Mouse (Mus musculus) adrenal gland, postnatal 36 days (tissue): ENCODE data around the gene Top2a. TPM values are rescaled to one million over a fixed set of nuclear protein-coding genes. Genes with fewer than 3 reads are reported as not detected.

ENCODE experiments used
- DNase-seq, 2 experiments: peaks; one replicate each; pipeline ENCODE4 v3.0.0; 2021; ENCODE audit warnings: mixed read lengths in 1 of 2
- total RNA-seq, 2 experiments: library from RNA; stranded (reverse); gene quantifications; 2 replicates each; pipeline ENCODE4 v1.2.3; 2021

Gene Top2a
- total RNA-seq, 2 experiments from 2014 or later, result 15.4 to 20.5 TPM

DNA sequence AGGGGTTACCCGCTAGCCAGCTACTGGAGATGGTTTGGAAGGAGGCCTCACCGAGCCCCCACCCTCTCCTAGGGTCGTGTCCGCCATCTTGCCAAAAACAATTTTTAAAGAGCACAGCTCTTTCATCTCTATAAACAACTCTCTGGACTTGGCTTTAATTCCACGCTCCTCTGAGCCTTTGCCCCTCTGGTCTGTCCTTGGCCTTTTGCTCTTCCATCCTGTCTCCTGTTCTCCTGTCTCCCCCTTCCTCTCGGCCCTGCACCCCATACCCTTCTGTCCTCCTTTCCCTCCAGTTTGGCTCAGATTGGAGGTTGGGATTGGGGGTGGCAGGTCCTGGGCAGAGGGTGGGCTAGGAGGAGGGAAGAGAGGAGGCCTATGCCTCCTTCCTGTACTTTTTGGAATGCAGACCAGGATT lies 59.8 kb downstream of the Top2a start:
- no peak for DNase-seq

- peak; percentile 85 to 93 for DNase-seq
Observed at GRCm38 (mm10) chr11:98963191-98964021, 60.6 kb downstream of the Top2a start.

DNA sequence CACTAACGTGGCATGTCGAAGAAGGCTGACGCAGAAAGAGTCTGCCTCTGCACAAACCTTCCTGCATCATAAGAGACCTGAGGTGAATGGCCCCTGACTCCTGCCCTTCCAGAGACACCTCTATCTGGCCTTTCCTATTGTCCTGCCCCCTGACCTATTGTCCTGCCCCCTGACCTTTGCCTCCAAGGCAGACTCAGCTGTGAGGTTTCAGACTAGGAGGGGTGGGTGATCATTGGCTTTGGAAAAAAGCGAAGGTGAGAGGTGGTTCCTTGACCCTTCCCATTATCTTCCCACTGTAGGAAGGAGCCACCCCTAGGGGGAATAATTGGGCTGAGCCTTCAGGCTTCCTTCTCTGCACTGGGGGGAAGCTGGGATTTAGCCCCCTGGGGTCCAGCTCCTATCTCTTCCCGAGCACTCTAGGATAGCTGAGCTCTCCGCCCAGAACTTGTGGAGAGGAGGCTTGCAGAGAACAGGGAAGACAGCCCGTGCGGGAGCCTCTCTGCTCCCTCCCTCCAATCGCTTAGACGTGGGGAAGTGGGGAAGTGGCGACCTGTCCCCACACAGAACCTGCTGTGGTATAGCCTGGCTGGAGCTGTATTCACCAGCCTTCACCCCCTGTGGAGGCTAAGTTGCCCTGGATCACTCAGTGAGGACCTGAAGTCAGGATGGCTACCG lies 61.4 kb downstream of the Top2a start:
- no peak for DNase-seq

DNA sequence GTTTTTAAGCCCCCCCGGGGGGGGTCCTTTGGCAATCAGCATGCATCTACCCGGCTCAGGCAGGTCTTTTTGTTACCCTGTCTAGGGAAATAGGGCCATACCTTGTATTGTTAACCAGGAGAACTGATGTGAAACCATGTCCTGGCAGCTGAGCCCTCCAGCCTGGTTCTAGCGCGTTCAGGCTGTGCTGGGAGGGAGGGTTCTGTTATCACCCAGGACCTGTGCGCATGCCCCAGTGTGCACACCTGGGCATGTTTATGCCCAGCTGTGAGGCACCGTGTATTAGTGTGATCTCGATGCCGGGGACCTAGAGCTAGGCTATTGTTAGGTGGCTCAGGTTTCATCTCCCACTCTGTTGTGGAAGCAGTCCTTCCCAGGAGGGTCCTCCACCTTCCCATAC lies 62.2 kb downstream of the Top2a start:
- no peak for DNase-seq

DNA sequence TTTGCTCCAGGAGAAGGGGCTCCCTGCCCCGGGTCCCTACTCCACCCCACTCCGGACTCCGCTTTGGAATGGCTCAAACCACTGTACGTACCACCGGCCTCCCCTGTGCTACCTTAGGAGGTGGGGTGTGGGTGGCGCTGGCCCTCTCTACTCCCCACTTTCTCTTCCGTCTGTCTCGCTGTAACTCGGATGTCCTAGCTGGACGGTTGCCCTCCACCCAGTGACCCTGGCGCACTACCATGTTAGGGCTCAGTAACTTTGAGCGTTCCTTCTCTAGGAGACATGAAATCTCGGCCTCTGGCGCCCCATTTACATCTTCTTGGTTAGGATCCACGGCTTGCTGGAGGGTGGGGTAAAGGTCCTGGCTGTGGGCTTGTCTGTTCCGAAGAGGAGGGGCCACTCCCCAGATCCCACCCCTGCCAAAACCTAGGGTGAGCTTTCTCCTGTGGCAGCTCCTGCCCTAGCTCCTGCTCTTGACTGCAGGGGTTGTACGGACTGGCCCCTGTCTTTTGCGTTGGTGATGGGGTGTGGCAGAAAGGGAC lies 62.9 kb downstream of the Top2a start:
- DNase-seq, result peak; percentile 59 to 77

- peak; percentile 86 to 92 for DNase-seq
Observed at GRCm38 (mm10) chr11:98960313-98960906, 63.6 kb downstream of the Top2a start.

GRCm38 (mm10) chr11:98959437-98960312 lies 64.3 kb downstream of the Top2a start:
- peak; percentile 92 for DNase-seq

- no peak for DNase-seq
Observed at GRCm38 (mm10) chr11:98956340-98956739, 67.6 kb downstream of the Top2a start.

GRCm38 (mm10) chr11:98955707-98956235 lies 68.2 kb downstream of the Top2a start:
- DNase-seq, result peak; percentile 29 to 75

DNA sequence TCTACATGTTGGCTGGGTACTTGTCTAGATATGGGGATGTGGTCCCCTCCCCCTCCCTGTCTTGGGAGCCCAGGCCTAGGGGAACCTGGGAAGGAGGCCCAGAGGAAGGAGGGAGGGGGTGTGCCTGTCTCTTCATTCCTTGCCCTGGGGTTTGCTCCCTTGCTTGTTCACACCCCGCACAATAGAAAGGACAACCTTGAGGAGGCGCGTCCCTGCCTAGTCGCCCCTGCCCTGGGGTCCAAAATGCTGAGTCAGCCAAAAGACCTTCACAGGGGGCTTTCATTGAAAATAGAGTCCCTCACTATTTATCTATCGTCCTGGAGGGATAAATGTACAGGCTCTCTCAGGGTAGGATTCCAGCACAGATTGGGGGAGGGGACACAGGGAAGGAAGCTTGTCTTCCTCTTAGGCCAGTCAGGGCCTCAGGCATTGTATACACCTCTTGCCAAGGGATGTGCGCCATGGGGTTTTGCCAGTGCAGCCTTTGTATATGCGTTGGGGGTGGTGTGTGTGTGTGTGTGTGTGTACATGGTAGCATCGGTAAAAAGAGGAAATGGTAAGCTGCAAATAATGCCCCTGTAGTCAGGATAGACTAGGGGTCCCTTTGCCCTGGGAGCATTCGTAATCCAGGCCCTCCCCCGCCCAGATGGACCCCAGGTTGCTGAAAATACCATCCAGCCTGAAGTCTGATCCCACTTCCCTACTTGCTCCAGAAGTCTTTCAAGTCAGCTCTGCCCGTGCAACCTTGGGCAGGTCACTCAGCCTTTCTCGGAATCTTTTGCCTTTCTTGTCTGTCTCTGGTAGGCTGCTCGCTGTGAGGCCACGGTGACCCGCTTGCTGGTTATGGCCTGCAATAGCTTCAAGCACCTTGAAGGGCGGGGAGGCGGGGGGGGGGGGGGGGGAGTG lies 68.9 kb downstream of the Top2a start:
- DNase-seq, result peak in 1 of 2 experiments; percentile 49

DNA sequence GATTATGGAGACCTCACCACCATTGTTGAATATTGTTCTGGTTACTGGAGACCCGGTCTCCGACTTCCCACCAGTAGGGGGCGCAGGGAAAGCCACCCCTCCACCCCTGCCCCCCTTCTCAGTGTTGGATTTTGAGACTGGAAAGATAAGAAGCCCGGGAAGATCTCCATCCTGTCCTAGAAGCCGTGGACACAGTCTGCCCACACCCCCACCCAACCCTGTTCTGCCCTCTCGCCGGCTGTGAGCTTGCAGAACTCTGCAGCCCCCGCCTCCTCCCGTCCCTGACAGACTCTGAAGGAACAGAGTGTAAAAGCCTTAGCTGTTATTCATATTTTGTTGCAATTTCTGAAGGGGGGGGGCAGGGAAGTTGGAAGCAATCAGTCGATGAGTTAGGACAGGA lies 69.6 kb downstream of the Top2a start:
- DNase-seq, result peak; percentile 77 to 88

GRCm38 (mm10) chr11:98953835-98954320 lies 70.1 kb downstream of the Top2a start:
- no peak for DNase-seq

DNA sequence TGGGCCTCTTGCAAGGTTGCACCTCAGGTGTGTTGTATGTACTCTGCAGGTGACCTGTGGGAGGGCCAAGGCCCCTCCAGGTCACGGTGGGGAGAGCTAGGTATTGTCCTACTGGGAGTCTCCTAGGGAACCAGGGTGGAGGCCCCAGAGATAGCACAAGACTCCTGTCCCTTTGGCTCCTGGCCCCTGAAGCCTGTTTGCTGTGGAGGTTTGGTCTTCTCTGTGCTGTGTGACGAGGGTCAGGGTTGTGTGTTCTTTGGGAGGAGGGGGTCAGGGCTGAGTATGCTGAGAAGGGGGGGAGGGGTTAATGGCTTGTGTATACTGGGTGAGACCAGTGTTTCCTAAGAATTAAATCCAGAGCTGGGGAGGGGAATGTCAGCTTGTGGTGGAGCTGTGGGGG lies 70.6 kb downstream of the Top2a start:
- DNase-seq, result peak in 1 of 2 experiments; percentile 4

GRCm38 (mm10) chr11:98952736-98953135 lies 71.3 kb downstream of the Top2a start:
- peak in 1 of 2 experiments; percentile 24 for DNase-seq

DNA sequence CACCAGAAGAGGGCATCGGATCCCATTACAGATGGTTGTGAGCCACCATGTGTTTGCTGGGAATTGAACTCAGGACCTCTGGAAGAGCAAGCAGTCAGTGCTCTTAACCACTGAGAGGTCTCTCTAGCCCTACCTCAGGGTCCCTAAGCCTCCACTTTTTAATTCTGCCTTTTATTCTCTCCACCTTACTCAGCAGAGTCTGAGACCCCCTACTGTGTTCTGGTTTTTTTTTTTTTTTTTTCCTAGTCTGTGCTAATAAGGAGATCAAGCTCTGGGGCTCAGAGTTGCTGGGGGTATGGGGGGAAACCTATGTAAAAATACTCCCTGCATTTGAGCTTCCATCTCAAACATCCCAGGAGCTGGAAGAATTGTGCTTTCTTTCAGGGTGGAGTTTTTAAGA lies 71.9 kb downstream of the Top2a start:
- DNase-seq, result no peak

DNA sequence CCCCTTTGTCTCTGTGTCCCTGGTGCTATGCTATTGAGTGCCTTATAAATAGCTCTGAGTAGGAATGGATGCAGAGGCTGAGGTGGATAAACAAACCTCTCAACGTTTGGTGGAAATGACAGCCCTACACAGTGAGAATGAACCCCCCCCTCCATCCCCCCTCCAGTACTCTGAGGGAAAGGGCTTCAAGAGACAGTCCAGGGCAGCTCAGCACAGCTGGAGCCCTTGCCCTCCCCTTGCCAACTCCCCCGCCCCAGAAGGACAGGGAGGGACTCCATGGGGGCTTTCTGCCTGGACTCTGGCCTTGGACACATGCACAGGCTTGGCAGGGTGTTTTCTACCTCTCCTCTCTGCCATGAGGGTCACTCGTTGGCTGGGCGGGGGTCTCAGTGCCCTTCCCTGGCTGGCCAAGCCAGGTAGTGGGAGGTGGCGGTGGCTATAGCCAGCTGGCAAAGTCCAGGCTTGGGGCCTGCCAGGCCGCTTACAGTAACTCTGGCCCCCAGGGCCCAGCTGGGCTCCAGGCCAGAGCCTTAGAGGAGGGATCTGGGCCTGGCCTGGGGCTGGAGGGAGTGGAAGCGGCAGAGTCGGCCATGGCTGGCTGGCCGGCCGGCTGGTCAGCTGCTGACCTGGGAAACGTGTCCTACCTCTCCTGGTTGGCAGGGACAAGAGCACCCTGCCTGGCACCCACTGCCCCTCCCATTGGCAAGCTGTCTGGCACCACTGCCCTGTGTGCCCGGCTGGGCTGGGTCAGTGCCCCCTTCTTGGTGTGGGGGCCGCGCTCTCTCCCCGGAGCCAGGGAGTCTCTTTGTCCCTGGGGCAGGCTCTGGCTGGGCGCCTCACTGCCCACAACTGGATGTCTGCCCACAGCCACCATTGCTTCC lies 72.7 kb downstream of the Top2a start:
- peak; percentile 89 to 90 for DNase-seq

- DNase-seq, result no peak
Observed at GRCm38 (mm10) chr11:98950484-98950883, 73.5 kb downstream of the Top2a start.

GRCm38 (mm10) chr11:98949958-98950460 lies 74.0 kb downstream of the Top2a start:
- DNase-seq, result peak; percentile 60 to 80
